Mouse (Mus musculus): ENCODE measurements around the gene Arhgap15.

GRCm38 (mm10) chr2:43755899-43756298 is 7.3 kb downstream of the Arhgap15 start:
- TF ChIP-seq MAFK (IDR thresholded peaks at IDR 0.05; ENCODE audit: insufficient read depth, low read depth, low read length): no peak
- TF ChIP-seq ZC3H11A (IDR thresholded peaks at IDR 0.05; ENCODE audit: borderline replicate concordance, low read depth, low read length): no peak
- no peak for TF ChIP-seq ZNF384 (IDR thresholded peaks at IDR 0.05; ENCODE audit: low read depth, low read length)
